30 mouse cellular contexts compared by ENCODE assay signal in the genomic region with DNA sequence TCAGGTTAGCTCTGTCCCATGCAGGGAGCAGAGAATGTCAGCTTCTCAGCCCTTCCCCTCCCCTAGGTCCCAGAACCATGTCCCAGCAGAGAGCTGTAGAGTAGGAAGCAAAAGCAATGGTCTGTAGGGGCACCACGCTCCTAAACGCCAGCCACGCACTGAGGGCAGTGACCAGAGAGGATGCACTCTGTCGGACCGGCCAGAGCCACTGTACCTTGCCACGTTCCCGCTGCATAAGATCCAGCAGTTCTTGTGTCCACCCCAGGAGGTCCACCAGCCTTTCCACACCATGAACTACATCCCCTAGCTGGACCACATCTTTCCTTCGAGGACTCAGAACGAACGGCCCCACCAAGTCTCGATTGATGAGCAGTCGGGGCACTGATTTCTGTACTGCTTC. TPM values are rescaled to one million over a fixed set of nuclear protein-coding genes. Genes with fewer than 3 reads are reported as not detected.
"Had no signal": no experiment of that assay in that cellular context is flagged by ENCODE, and none has a peak within 500 bp of the region (broad histone marks: within the 10 kb centered on the region; RNA-seq: fewer than 3 reads in every experiment).

No protein-coding gene starts in this region.

- H3K27me3 ChIP-seq: liver, embryonic 13.5 days; liver, embryonic 15.5 days; midbrain, embryonic 13.5 days; midbrain, embryonic 15.5 days; neural tube, embryonic 13.5 days; neural tube, embryonic 15.5 days; stomach, embryonic 15.5 days had no signal

- H3K4me3 ChIP-seq: liver, embryonic 13.5 days; liver, embryonic 15.5 days; midbrain, embryonic 13.5 days; midbrain, embryonic 15.5 days; neural tube, embryonic 13.5 days; neural tube, embryonic 15.5 days; stomach, embryonic 15.5 days had no signal

- H3K27ac ChIP-seq: liver, embryonic 13.5 days; liver, embryonic 15.5 days; macrophage; midbrain, embryonic 13.5 days; midbrain, embryonic 15.5 days; neural tube, embryonic 13.5 days; neural tube, embryonic 15.5 days; stomach, embryonic 15.5 days; stomach, postnatal 0 days had no signal

- H3K4me1 ChIP-seq: liver, embryonic 13.5 days; liver, embryonic 15.5 days; stomach, embryonic 15.5 days had no signal

- H3K9me3 ChIP-seq: liver, embryonic 13.5 days; liver, embryonic 15.5 days; midbrain, embryonic 13.5 days; midbrain, embryonic 15.5 days; neural tube, embryonic 13.5 days; neural tube, embryonic 15.5 days; stomach, embryonic 15.5 days had no signal

- ATAC-seq: liver, postnatal 0 days; midbrain, embryonic 13.5 days; midbrain, embryonic 15.5 days had no signal

- DNase-seq: liver, embryonic 13.5 days; liver, postnatal 0 days; lung, embryonic 14.5 days; lung, postnatal 14 days; lung, postnatal 36 days; retina, postnatal 1 day; right cerebral cortex, adult 18-20 months; right cerebral cortex, postnatal 25 days; right cerebral cortex, postnatal 4 days; thymus, adult 2 months; thymus, postnatal 25 days; thymus, postnatal 4 days had no signal

RNA-seq across cellular contexts. Expression of gene Gm45785, which starts 8.6 kb away (rescaled TPM):
- polyA plus RNA-seq: liver, embryonic 11.5 days; liver, embryonic 13.5 days; liver, embryonic 15.5 days; liver, postnatal 0 days; lung, embryonic 14.5 days; lung, embryonic 16.5 days; macrophage; midbrain, embryonic 11.5 days; midbrain, embryonic 13.5 days; midbrain, postnatal 0 days; neural tube, embryonic 11.5 days; neural tube, embryonic 13.5 days; neural tube, embryonic 15.5 days; small intestine, adult 2 months; spleen, adult 2 months; stomach, embryonic 15.5 days; stomach, postnatal 0 days; thymus, adult 2 months; urinary bladder, adult 2 months had no signal

RNA-seq across cellular contexts. Expression of gene Odf3, which starts 17.2 kb away (rescaled TPM):
- total RNA-seq: megakaryocyte progenitor cell, adult 5-6 weeks; midbrain, postnatal 0 days; monocyte, adult 5-6 weeks had no signal
- polyA plus RNA-seq: liver, embryonic 11.5 days; liver, embryonic 13.5 days; liver, embryonic 15.5 days; liver, postnatal 0 days; lung, embryonic 14.5 days; lung, embryonic 16.5 days; macrophage; midbrain, embryonic 11.5 days; midbrain, embryonic 15.5 days; neural tube, embryonic 11.5 days; neural tube, embryonic 13.5 days; neural tube, embryonic 15.5 days; small intestine, adult 2 months; spleen, adult 2 months; stomach, embryonic 15.5 days; stomach, postnatal 0 days; thymus, adult 2 months; urinary bladder, adult 2 months had no signal
